Mouse (Mus musculus) heart, adult 2 months (tissue): ENCODE data around the gene St7. TPM values are rescaled to one million over a fixed set of nuclear protein-coding genes. Genes with fewer than 3 reads are reported as not detected.

Experiments
- DNase-seq, 2 experiments: peaks; one replicate each; pipeline ENCODE4 v3.0.0; 2021
- H3K27ac ChIP-seq: fragments of 200-600 bp; 2 replicates; pipeline ENCODE4 v1.8.1; 2022
- H3K27me3 ChIP-seq: fragments of 200-500 bp; 2 replicates; pipeline ENCODE4 v1.6.1; 2012; ENCODE audit warnings: mild to moderate bottlenecking, low read length, inconsistent platforms, mixed read lengths; ENCODE audit not compliant: control insufficient read depth, insufficient read depth
- H3K36me3 ChIP-seq: fragments of 200-500 bp; 2 replicates; pipeline ENCODE4 v1.6.1; 2012; ENCODE audit warnings: low read length, inconsistent platforms; ENCODE audit not compliant: control insufficient read depth, insufficient read depth
- H3K4me1 ChIP-seq: fragments of 200-500 bp; 2 replicates; pipeline ENCODE4 v1.6.1; 2011; ENCODE audit warnings: low read length; ENCODE audit not compliant: control insufficient read depth, insufficient read depth
- H3K4me3 ChIP-seq: fragments of 200-600 bp; 2 replicates; pipeline ENCODE4 v1.8.1; 2022
- H3K79me2 ChIP-seq: fragments of 200-500 bp; replicated peaks from 2 replicates; pipeline ENCODE4 v1.6.1; 2012; ENCODE audit warnings: mild to moderate bottlenecking, inconsistent platforms, low read length, moderate library complexity, mixed read lengths; ENCODE audit not compliant: control insufficient read depth, insufficient read depth
- H3K9ac ChIP-seq: fragments of 200-500 bp; 2 replicates; pipeline ENCODE4 v1.6.1; 2012; ENCODE audit warnings: low read depth, mild to moderate bottlenecking, control low read depth, inconsistent platforms, low read length, mixed read lengths
- CTCF ChIP-seq: fragments of 200-600 bp; IDR thresholded peaks from 2 replicates; pipeline ENCODE4 v1.8.1; 2022; ENCODE audit warnings: antibody characterized with exemption, mild to moderate bottlenecking, moderate library complexity
- EP300 ChIP-seq: fragments of 200-500 bp; IDR thresholded peaks from 2 replicates; pipeline ENCODE4 v1.6.1; 2011; ENCODE audit warnings: low read depth, low read length, control low read depth; ENCODE audit not compliant: insufficient read depth
- POLR2A ChIP-seq: fragments of 200-500 bp; IDR thresholded peaks from 2 replicates; pipeline ENCODE4 v1.6.1; 2011; ENCODE audit warnings: mild to moderate bottlenecking, low read depth, low read length, control low read depth; ENCODE audit not compliant: insufficient read depth
- WGBS: fragments of 180-500 bp; shearing (Covaris S2); methylation state at CpG from one replicate; pipeline ENCODE4 v1.1.7; 2018; 5-methylcytosine and 5-hydroxymethylcytosine counted together
- intact Hi-C: fragments of 180-260 bp; cut with DNase I; formaldehyde crosslinking; loops from one replicate; pipeline ENCODE4 v1.15.1; 2025
- polyA plus RNA-seq: library from polyadenylated mRNA; depleted of rRNA; stranded (reverse); fragments of >200 nt; gene quantifications from 2 replicates; pipeline ENCODE4 v1.2.3, GENCODE M21; 2012
- total RNA-seq, 2 experiments: library from RNA; stranded (reverse); gene quantifications; 2 replicates each; pipeline ENCODE4 v1.2.3; 2021

The St7 gene
- total and polyA plus RNA-seq, 3 experiments: 12.0 to 19.5 (median 16.9) TPM

GRCm38 (mm10) chr6:17932806-17933205, 240.1 kb downstream of the St7 start:
- H3K79me2 ChIP-seq: no peaks in the 10 kb centered on the region
- intact Hi-C loops: no loop called here

GRCm38 (mm10) chr6:17938631-17939346, 246.1 kb downstream of the St7 start:
- intact Hi-C loops: no loop called here
- no peak overlapping the region for H3K27ac ChIP-seq
- H3K4me3 ChIP-seq: no peak overlapping the region
- no peaks in the 10 kb centered on the region; the same call in 1 of the 2 replicates for H3K36me3 ChIP-seq
- no peaks in the 10 kb centered on the region for H3K27me3 ChIP-seq
- H3K9ac ChIP-seq: no peak overlapping the region
- no peaks in the 10 kb centered on the region for H3K79me2 ChIP-seq
- 66% methylated on average over 11 of the region's 11 CpGs for WGBS
- DNase-seq: no peak
- TF ChIP-seq EP300 (no peak), POLR2A (no peak), CTCF (no peak)
- no peaks in the 10 kb centered on the region for H3K4me1 ChIP-seq

More at GRCm38 (mm10) chr6:17932806-17933205, 240.1 kb downstream of the St7 start:
- no peaks in the 10 kb centered on the region for H3K36me3 ChIP-seq
- no peaks in the 10 kb centered on the region for H3K27me3 ChIP-seq
- H3K4me3 ChIP-seq: no peak overlapping the region
- no peak for DNase-seq
- no peak overlapping the region for H3K27ac ChIP-seq
- H3K4me1 ChIP-seq: no peaks in the 10 kb centered on the region
- 61% methylated on average over 8 of the region's 8 CpGs for whole genome bisulfite sequencing
- H3K9ac ChIP-seq: no peak overlapping the region
- TF ChIP-seq EP300: no peak
- TF ChIP-seq CTCF: no peak
- no peak for TF ChIP-seq POLR2A

- WGBS: 34% methylated on average over 2 of the region's 2 CpGs
- TF ChIP-seq EP300: no peak
- TF ChIP-seq CTCF: no peak
- TF ChIP-seq POLR2A: no peak
- Histone ChIP-seq H3K27me3 (no peaks in the 10 kb centered on the region), H3K36me3 (no peaks in the 10 kb centered on the region; the same call in 1 of the 2 replicates), H3K79me2 (no peaks in the 10 kb centered on the region), H3K9ac (no peak overlapping the region), H3K4me3 (no peak overlapping the region), H3K4me1 (no peaks in the 10 kb centered on the region), H3K27ac (no peak overlapping the region)
- intact Hi-C loops: no loop called here
- DNase-seq: no peak
Measured at GRCm38 (mm10) chr6:17941916-17942315, 249.2 kb downstream of the St7 start.

GRCm38 (mm10) chr6:17942344-17942743, 249.6 kb downstream of the St7 start:
- DNase-seq: no peak
- 44% methylated on average over 7 of the region's 7 CpGs for WGBS
- intact Hi-C loops: no loop called here
- H3K36me3 ChIP-seq: no peaks in the 10 kb centered on the region; the same call in 1 of the 2 replicates
- no peaks in the 10 kb centered on the region for H3K79me2 ChIP-seq
- H3K27me3 ChIP-seq: no peaks in the 10 kb centered on the region
- no peaks in the 10 kb centered on the region for H3K4me1 ChIP-seq
- no peak overlapping the region for H3K4me3 ChIP-seq
- no peak overlapping the region for H3K9ac ChIP-seq
- H3K27ac ChIP-seq: no peak overlapping the region
- TF ChIP-seq POLR2A (no peak), CTCF (no peak), EP300 (no peak)

GRCm38 (mm10) chr6:17943877-17944617, 251.3 kb downstream of the St7 start:
- H3K27ac ChIP-seq: no peak overlapping the region
- H3K9ac ChIP-seq: no peak overlapping the region
- DNase-seq: no peak
- no peak for TF ChIP-seq CTCF
- no peak for TF ChIP-seq EP300
- TF ChIP-seq POLR2A: no peak
- 52% methylated on average over 9 of the region's 9 CpGs for WGBS
- H3K79me2 ChIP-seq: no peaks in the 10 kb centered on the region
- no peak overlapping the region for H3K4me3 ChIP-seq
- intact Hi-C loops: no loop called here
- no peaks in the 10 kb centered on the region; the same call in 1 of the 2 replicates for H3K36me3 ChIP-seq
- no peaks in the 10 kb centered on the region for H3K4me1 ChIP-seq
- no peaks in the 10 kb centered on the region for H3K27me3 ChIP-seq

GRCm38 (mm10) chr6:17946456-17946855, 253.7 kb downstream of the St7 start:
- H3K4me1 ChIP-seq: no peaks in the 10 kb centered on the region
- WGBS: 45% methylated on average over 5 of the region's 5 CpGs
- no peak for DNase-seq
- H3K79me2 ChIP-seq: no peaks in the 10 kb centered on the region
- no peak for TF ChIP-seq CTCF
- intact Hi-C loops: no loop called here
- peaks cover 1% of the 10 kb centered on the region; the same call in 1 of the 2 replicates for H3K27me3 ChIP-seq
- no peak overlapping the region for H3K4me3 ChIP-seq
- no peak overlapping the region for H3K27ac ChIP-seq
- no peak overlapping the region for H3K9ac ChIP-seq
- no peaks in the 10 kb centered on the region for H3K36me3 ChIP-seq
